21 mouse cellular contexts compared by ENCODE assay signal in genomic region chr2:33784721-33785120, GRCm38 (mm10).
DNase-seq lines count a peak whose midpoint lies in the region; ATAC-seq and TF ChIP-seq lines count a peak whose summit lies in the region.
"Had no signal": no experiment of that assay in that cellular context is flagged by ENCODE, and none has a peak within 500 bp of the region (broad histone marks: within the 10 kb centered on the region; RNA-seq: fewer than 3 reads in every experiment).

No protein-coding gene starts in this region.

- ATAC-seq in forebrain, embryonic 16.5 days = no peak
- ATAC-seq in hindbrain, embryonic 13.5 days (ENCODE audit: low FRiP score) = no peak
- no peak for ATAC-seq in hindbrain, embryonic 12.5 days (ENCODE audit: low FRiP score)
- no peak for ATAC-seq in kidney, embryonic 14.5 days (ENCODE audit: low FRiP score, low TSS enrichment)
- no peak for ATAC-seq in midbrain, embryonic 16.5 days
- ATAC-seq: activated CD4-positive, CD25-positive, alpha-beta regulatory T cell, adult 4 months; intestine, embryonic 15.5 days had no signal

- 75% methylated on average over 1 of the region's 1 CpGs for WGBS in forebrain, embryonic 10.5 days
- 19% methylated on average over 1 of the region's 1 CpGs for WGBS in forebrain, embryonic 16.5 days
- 51% methylated on average over 1 of the region's 1 CpGs for WGBS in hindbrain, embryonic 13.5 days
- WGBS in hindbrain, embryonic 12.5 days = 88% methylated on average over 1 of the region's 1 CpGs
- 69% methylated on average over 1 of the region's 1 CpGs for WGBS in kidney, adult 2 months
- 84% methylated on average over 1 of the region's 1 CpGs for WGBS in kidney, embryonic 14.5 days
- 76% methylated on average over 1 of the region's 1 CpGs for WGBS in midbrain, embryonic 16.5 days

- DNase-seq in forebrain, embryonic 10.5 days (ENCODE audit: extremely low spot score, low spot score) = no peak
- peak; percentile 79 for DNase-seq in kidney, adult 2 months
- DNase-seq in brain, embryonic 14.5 days (ENCODE audit: low read depth) = peak; percentile 79
- DNase-seq: adrenal gland, adult 8-10 months; adrenal gland, postnatal 25 days; cerebellum, adult 18-20 months; cerebellum, postnatal 14 days; gastrocnemius, postnatal 25 days; heart, adult 18-20 months; heart, postnatal 10 days; heart, postnatal 36 days; kidney, adult 11 months had no signal

- no peak overlapping the region for H3K9ac ChIP-seq in forebrain, embryonic 16.5 days (replicated peaks; ENCODE audit: low read depth, low read length)
- no peak overlapping the region for H3K9ac ChIP-seq in hindbrain, embryonic 13.5 days
- H3K9ac ChIP-seq in hindbrain, embryonic 12.5 days = no peak overlapping the region
- H3K9ac ChIP-seq in kidney, embryonic 14.5 days (ENCODE audit: low read depth, low read length) = no peak overlapping the region
- H3K9ac ChIP-seq in midbrain, embryonic 16.5 days (ENCODE audit: low read depth, low read length) = no peak overlapping the region
- H3K9ac ChIP-seq: heart, embryonic 12.5 days; heart, embryonic 15.5 days; intestine, embryonic 15.5 days had no signal

- peaks cover 76% of the 10 kb centered on the region for H3K4me1 ChIP-seq in forebrain, embryonic 10.5 days
- peaks cover 56% of the 10 kb centered on the region for H3K4me1 ChIP-seq in forebrain, embryonic 16.5 days (replicated peaks; ENCODE audit: control insufficient read depth, insufficient read depth, low read length)
- H3K4me1 ChIP-seq in hindbrain, embryonic 13.5 days (replicated peaks) = peaks cover 72% of the 10 kb centered on the region
- peaks cover 47% of the 10 kb centered on the region for H3K4me1 ChIP-seq in hindbrain, embryonic 12.5 days
- peaks cover 6% of the 10 kb centered on the region; the same call in 1 of the 2 replicates for H3K4me1 ChIP-seq in kidney, adult 2 months (ENCODE audit: control insufficient read depth, insufficient read depth, low read length)
- peaks cover 7% of the 10 kb centered on the region for H3K4me1 ChIP-seq in kidney, embryonic 14.5 days (ENCODE audit: control insufficient read depth, insufficient read depth, low read length)
- H3K4me1 ChIP-seq in midbrain, embryonic 16.5 days (ENCODE audit: control insufficient read depth, insufficient read depth, low read length) = peaks cover 48% of the 10 kb centered on the region

- no peak for TF ChIP-seq POLR2A in kidney, adult 2 months (IDR thresholded peaks at IDR 0.05; ENCODE audit: low read depth, low read length)
- TF ChIP-seq POLR2A in brain, embryonic 14.5 days (IDR thresholded peaks at IDR 0.05; ENCODE audit: borderline replicate concordance, extremely low read depth, insufficient read depth, insufficient read length, poor library complexity, severe bottlenecking) = no peak

- H3K4me2 ChIP-seq in forebrain, embryonic 16.5 days (ENCODE audit: low read length) = no peak overlapping the region
- no peak overlapping the region for H3K4me2 ChIP-seq in hindbrain, embryonic 13.5 days
- H3K4me2 ChIP-seq in hindbrain, embryonic 12.5 days (replicated peaks) = no peak overlapping the region
- no peak overlapping the region for H3K4me2 ChIP-seq in kidney, embryonic 14.5 days (replicated peaks; ENCODE audit: low read depth, low read length)
- H3K4me2 ChIP-seq in midbrain, embryonic 16.5 days (ENCODE audit: low read length) = no peak overlapping the region
- H3K4me2 ChIP-seq: heart, embryonic 12.5 days; heart, embryonic 15.5 days; intestine, embryonic 15.5 days had no signal

- peaks cover 18% of the 10 kb centered on the region; the same call in 1 of the 2 replicates for H3K27me3 ChIP-seq in forebrain, embryonic 10.5 days (ENCODE audit: poor library complexity, severe bottlenecking)
- H3K27me3 ChIP-seq in forebrain, embryonic 16.5 days (replicated peaks; ENCODE audit: control insufficient read depth, insufficient read depth, low read length) = no peaks in the 10 kb centered on the region
- H3K27me3 ChIP-seq in hindbrain, embryonic 13.5 days = no peaks in the 10 kb centered on the region
- no peaks in the 10 kb centered on the region for H3K27me3 ChIP-seq in hindbrain, embryonic 12.5 days
- no peaks in the 10 kb centered on the region for H3K27me3 ChIP-seq in kidney, adult 2 months (replicated peaks; ENCODE audit: control insufficient read depth, insufficient read depth, low read length)
- H3K27me3 ChIP-seq in kidney, embryonic 14.5 days (ENCODE audit: control insufficient read depth, insufficient read depth, low read length) = no peaks in the 10 kb centered on the region
- H3K27me3 ChIP-seq in midbrain, embryonic 16.5 days (ENCODE audit: control insufficient read depth, insufficient read depth, low read depth, low read length) = no peaks in the 10 kb centered on the region
- H3K27me3 ChIP-seq: heart, embryonic 12.5 days; heart, embryonic 15.5 days; intestine, embryonic 15.5 days had no signal

- no peak for TF ChIP-seq CTCF in kidney, adult 2 months (conservative IDR thresholded peaks at IDR 0.05; ENCODE audit: insufficient read depth, insufficient read length, low read depth, low read length)
- TF ChIP-seq CTCF in brain, embryonic 14.5 days (IDR thresholded peaks at IDR 0.05; ENCODE audit: borderline replicate concordance, extremely low read depth, insufficient read depth, insufficient read length) = no peak

- peak overlapping the region; percentile 40; the same call in 1 of the 2 replicates for H3K27ac ChIP-seq in forebrain, embryonic 10.5 days
- no peak overlapping the region for H3K27ac ChIP-seq in forebrain, embryonic 16.5 days (ENCODE audit: low read length)
- peak overlapping the region; percentile 61 for H3K27ac ChIP-seq in hindbrain, embryonic 13.5 days
- no peak overlapping the region for H3K27ac ChIP-seq in hindbrain, embryonic 12.5 days
- no peak overlapping the region for H3K27ac ChIP-seq in kidney, adult 2 months (ENCODE audit: insufficient read depth, low read depth, low read length)
- no peak overlapping the region for H3K27ac ChIP-seq in kidney, embryonic 14.5 days (ENCODE audit: low read depth, low read length)
- no peak overlapping the region for H3K27ac ChIP-seq in midbrain, embryonic 16.5 days (ENCODE audit: low read length)
- H3K27ac ChIP-seq: heart, embryonic 15.5 days; intestine, embryonic 15.5 days had no signal

- peaks cover 4% of the 10 kb centered on the region; the same call in 1 of the 2 replicates for H3K9me3 ChIP-seq in forebrain, embryonic 10.5 days
- no peaks in the 10 kb centered on the region for H3K9me3 ChIP-seq in forebrain, embryonic 16.5 days (ENCODE audit: control insufficient read depth, low read length)
- no peaks in the 10 kb centered on the region for H3K9me3 ChIP-seq in hindbrain, embryonic 13.5 days
- H3K9me3 ChIP-seq in hindbrain, embryonic 12.5 days (replicated peaks) = no peaks in the 10 kb centered on the region
- H3K9me3 ChIP-seq in kidney, embryonic 14.5 days (ENCODE audit: control insufficient read depth, low read length) = peaks cover 2% of the 10 kb centered on the region; the same call in 1 of the 2 replicates
- no peaks in the 10 kb centered on the region for H3K9me3 ChIP-seq in midbrain, embryonic 16.5 days (replicated peaks; ENCODE audit: control insufficient read depth, low read length, poor library complexity, severe bottlenecking)
- H3K9me3 ChIP-seq: heart, embryonic 15.5 days; intestine, embryonic 15.5 days had no signal

- no peak overlapping the region for H3K4me3 ChIP-seq in forebrain, embryonic 10.5 days
- H3K4me3 ChIP-seq in forebrain, embryonic 16.5 days (replicated peaks; ENCODE audit: low read length) = no peak overlapping the region
- no peak overlapping the region for H3K4me3 ChIP-seq in hindbrain, embryonic 13.5 days
- no peak overlapping the region for H3K4me3 ChIP-seq in hindbrain, embryonic 12.5 days
- no peak overlapping the region for H3K4me3 ChIP-seq in kidney, adult 2 months (ENCODE audit: insufficient read depth, low read depth, low read length)
- no peak overlapping the region for H3K4me3 ChIP-seq in kidney, embryonic 14.5 days (ENCODE audit: low read length)
- no peak overlapping the region for H3K4me3 ChIP-seq in midbrain, embryonic 16.5 days (ENCODE audit: low read depth, low read length)
- H3K4me3 ChIP-seq: heart, embryonic 12.5 days; heart, embryonic 15.5 days; intestine, embryonic 15.5 days had no signal

- peaks cover 9% of the 10 kb centered on the region for H3K36me3 ChIP-seq in forebrain, embryonic 10.5 days (replicated peaks)
- H3K36me3 ChIP-seq in forebrain, embryonic 16.5 days (ENCODE audit: control insufficient read depth, insufficient read depth) = no peaks in the 10 kb centered on the region; the same call in 1 of the 2 replicates
- H3K36me3 ChIP-seq in hindbrain, embryonic 13.5 days = peaks cover 2% of the 10 kb centered on the region
- H3K36me3 ChIP-seq in hindbrain, embryonic 12.5 days = peaks cover 3% of the 10 kb centered on the region; the same call in 1 of the 2 replicates
- H3K36me3 ChIP-seq in kidney, adult 2 months (ENCODE audit: control insufficient read depth, insufficient read depth, low read length) = no peaks in the 10 kb centered on the region
- peaks cover 3% of the 10 kb centered on the region; the same call in 1 of the 2 replicates for H3K36me3 ChIP-seq in kidney, embryonic 14.5 days (ENCODE audit: control insufficient read depth, insufficient read depth, low read length)
- H3K36me3 ChIP-seq in midbrain, embryonic 16.5 days (ENCODE audit: control insufficient read depth, insufficient read depth, low read length) = no peaks in the 10 kb centered on the region
- H3K36me3 ChIP-seq: intestine, embryonic 15.5 days had no signal

Comparison
In these comparisons a context has a peak if more than half of its experiments do, and no peak if none do; other contexts are left out.
1. H3K27ac ChIP-seq: peak in forebrain, embryonic 10.5 days (single experiment) and hindbrain, embryonic 13.5 days (single experiment); none in forebrain, embryonic 16.5 days (single experiment), hindbrain, embryonic 12.5 days (single experiment), kidney, adult 2 months (single experiment), kidney, embryonic 14.5 days (single experiment) and midbrain, embryonic 16.5 days (single experiment).